Mouse (Mus musculus) limb, embryonic 15.5 days (tissue): ENCODE measurements at regions not wholly inside any gene's neighbourhood (a gene's known extent, or its start where the extent isn't known, plus 50 kb on each side); places are given as distances from the start of the nearest gene placed in this dataset.

Source experiments
- ATAC-seq: fragments of 200-750 bp; cut with Nextera tagmentation; 2 replicates; pipeline ENCODE4 v1.8.0; 2017; ENCODE audit warnings: low read depth, moderate TSS enrichment; ENCODE audit not compliant: insufficient number of reproducible peaks, low FRiP score, low TSS enrichment
- H3K27ac ChIP-seq: fragments of 300-500 bp; sonication (generic); 2 replicates; pipeline ENCODE4 v1.5.1; 2015; ENCODE audit warnings: moderate library complexity, mild to moderate bottlenecking, inconsistent platforms
- H3K27me3 ChIP-seq: fragments of 300-500 bp; sonication (generic); 2 replicates; pipeline ENCODE4 v1.6.1; 2015; ENCODE audit warnings: inconsistent platforms
- H3K36me3 ChIP-seq: fragments of 300-500 bp; sonication (generic); 2 replicates; pipeline ENCODE4 v1.6.1; 2015; ENCODE audit warnings: inconsistent platforms
- H3K4me1 ChIP-seq: fragments of 300-500 bp; sonication (generic); 2 replicates; pipeline ENCODE4 v1.6.1; 2015; ENCODE audit warnings: inconsistent platforms
- H3K4me2 ChIP-seq: fragments of 300-500 bp; sonication (generic); 2 replicates; pipeline ENCODE4 v1.6.1; 2015; ENCODE audit warnings: mild to moderate bottlenecking, inconsistent platforms
- H3K4me3 ChIP-seq: fragments of 300-500 bp; sonication (generic); 2 replicates; pipeline ENCODE4 v1.5.1; 2015; ENCODE audit warnings: mild to moderate bottlenecking, inconsistent platforms
- H3K9ac ChIP-seq: fragments of 300-500 bp; sonication (generic); 2 replicates; pipeline ENCODE4 v1.6.1; 2015; ENCODE audit warnings: inconsistent platforms
- H3K9me3 ChIP-seq: fragments of 300-500 bp; sonication (generic); 2 replicates; pipeline ENCODE4 v1.6.1; 2016; ENCODE audit warnings: inconsistent platforms
- WGBS: fragments of 180-500 bp; shearing (Covaris S2); methylation state at CpG from one replicate; pipeline ENCODE4 v1.1.7; 2015; 5-methylcytosine and 5-hydroxymethylcytosine counted together

DNA sequence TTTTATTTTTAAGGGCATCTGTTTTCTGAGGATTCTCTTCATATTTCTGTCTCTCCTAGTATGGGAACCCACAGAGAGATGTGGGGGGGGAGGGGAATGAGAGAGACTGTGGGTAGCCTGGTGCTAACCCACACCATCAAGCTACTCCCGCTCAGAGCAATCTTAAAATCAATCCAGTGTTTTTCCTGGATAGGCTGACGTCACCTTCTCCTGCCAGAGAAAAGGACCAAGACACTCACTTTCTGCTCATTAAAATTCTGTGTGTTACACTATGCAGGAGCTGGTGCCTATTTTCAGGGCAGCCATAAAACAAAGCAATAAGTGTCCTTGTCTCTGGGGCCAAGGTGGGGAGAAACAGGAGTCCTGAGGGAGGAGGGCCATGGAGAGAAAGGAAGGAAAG is 537.3 kb upstream of the Tbl1xr1 start:
- Histone ChIP-seq H3K4me3 (no peak overlapping the region), H3K9me3 (no peaks in the 10 kb centered on the region), H3K36me3 (no peaks in the 10 kb centered on the region), H3K4me1 (peaks cover 2% of the 10 kb centered on the region; the same call in 1 of the 2 replicates), H3K27ac (no peak overlapping the region), H3K27me3 (no peaks in the 10 kb centered on the region), H3K9ac (no peak overlapping the region), H3K4me2 (no peak overlapping the region)
- no peak for ATAC-seq
- 34% methylated on average over 2 of the region's 2 CpGs for WGBS

DNA sequence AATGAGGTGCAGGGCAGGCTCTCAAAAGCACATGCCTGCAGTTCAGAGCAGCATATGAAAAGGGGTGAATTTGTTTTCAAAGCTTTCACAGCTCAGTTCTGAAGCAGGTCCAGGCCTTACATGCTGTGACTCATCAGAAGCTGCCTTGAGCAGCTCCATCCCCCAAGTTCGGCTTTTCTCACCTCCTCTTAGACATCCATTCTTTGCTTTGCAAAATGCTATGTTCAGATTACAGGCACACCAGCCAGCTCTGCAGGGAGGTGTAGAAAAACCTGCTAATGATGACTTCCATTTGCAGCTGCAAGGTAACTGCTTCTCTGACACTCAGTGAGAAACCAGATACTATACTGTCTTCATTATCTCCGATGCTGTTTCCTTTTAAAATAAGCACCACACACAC is 532.0 kb upstream of the Tbl1xr1 start:
- Histone ChIP-seq H3K27me3 (no peaks in the 10 kb centered on the region), H3K4me1 (0 out of 2 replicates have a peak, but pooled peaks cover 6% of the 10 kb centered on the region), H3K27ac (no peak overlapping the region), H3K9ac (no peak overlapping the region), H3K4me3 (no peak overlapping the region), H3K36me3 (no peaks in the 10 kb centered on the region), H3K9me3 (no peaks in the 10 kb centered on the region), H3K4me2 (no peak overlapping the region)
- WGBS = 31% methylated on average over 2 of the region's 2 CpGs
- no peak for ATAC-seq

DNA sequence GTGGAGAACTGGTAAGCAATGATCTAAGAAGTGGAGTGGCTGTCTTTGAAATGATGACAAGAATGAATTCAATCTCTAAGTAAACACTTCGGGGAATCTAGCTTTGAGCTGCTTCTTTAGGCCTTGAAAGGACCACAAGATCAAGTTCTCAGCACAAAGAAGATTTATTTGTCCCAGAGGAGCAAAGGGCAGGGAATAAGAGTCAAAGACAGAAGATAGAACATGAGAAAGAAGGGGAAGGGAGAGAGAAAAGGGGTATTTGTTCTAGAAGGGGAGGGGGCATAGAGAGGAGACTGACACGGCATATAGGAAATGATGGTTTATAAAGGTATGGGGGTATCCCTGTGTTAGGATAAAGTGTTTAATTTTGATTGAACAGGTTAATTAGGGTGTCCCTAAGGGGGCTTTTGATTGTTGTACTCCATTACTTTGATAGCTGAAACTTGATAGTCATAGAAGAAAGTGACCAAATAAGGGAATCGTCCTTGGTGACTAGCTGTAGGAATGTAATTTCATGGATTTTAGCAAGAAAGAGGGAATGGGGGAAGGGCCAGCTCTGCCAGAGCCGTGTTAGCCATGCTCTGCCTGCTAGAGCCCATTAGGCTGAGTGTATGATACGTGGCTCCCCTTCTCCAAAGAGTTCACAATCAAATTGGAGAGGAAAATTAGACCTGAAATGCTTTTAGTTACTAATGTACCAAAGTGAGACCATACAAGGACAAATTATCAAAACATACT is 531.1 kb upstream of the Tbl1xr1 start:
- ATAC-seq = no peak
- Histone ChIP-seq H3K27me3 (no peaks in the 10 kb centered on the region), H3K36me3 (no peaks in the 10 kb centered on the region), H3K4me3 (no peak overlapping the region), H3K9ac (no peak overlapping the region), H3K4me2 (no peak overlapping the region), H3K9me3 (no peaks in the 10 kb centered on the region), H3K27ac (no peak overlapping the region), H3K4me1 (0 out of 2 replicates have a peak, but pooled peaks cover 6% of the 10 kb centered on the region)
- 50% methylated on average over 5 of the region's 5 CpGs for WGBS

GRCm38 (mm10) chr3:21546411-21546810 is 530.0 kb upstream of the Tbl1xr1 start:
- 17% methylated on average over 2 of the region's 2 CpGs for WGBS
- no peak overlapping the region for H3K4me3 ChIP-seq
- no peak for ATAC-seq
- H3K27me3 ChIP-seq = no peaks in the 10 kb centered on the region
- no peaks in the 10 kb centered on the region for H3K9me3 ChIP-seq
- H3K9ac ChIP-seq = no peak overlapping the region
- H3K36me3 ChIP-seq = no peaks in the 10 kb centered on the region
- H3K27ac ChIP-seq = no peak overlapping the region
- no peak overlapping the region for H3K4me2 ChIP-seq
- 0 out of 2 replicates have a peak, but pooled peaks cover 6% of the 10 kb centered on the region for H3K4me1 ChIP-seq

- 29% methylated on average over 4 of the region's 4 CpGs for WGBS
These were observed 526.8 kb upstream of the Tbl1xr1 start for GRCm38 (mm10) chr3:21549671-21550070.

DNA sequence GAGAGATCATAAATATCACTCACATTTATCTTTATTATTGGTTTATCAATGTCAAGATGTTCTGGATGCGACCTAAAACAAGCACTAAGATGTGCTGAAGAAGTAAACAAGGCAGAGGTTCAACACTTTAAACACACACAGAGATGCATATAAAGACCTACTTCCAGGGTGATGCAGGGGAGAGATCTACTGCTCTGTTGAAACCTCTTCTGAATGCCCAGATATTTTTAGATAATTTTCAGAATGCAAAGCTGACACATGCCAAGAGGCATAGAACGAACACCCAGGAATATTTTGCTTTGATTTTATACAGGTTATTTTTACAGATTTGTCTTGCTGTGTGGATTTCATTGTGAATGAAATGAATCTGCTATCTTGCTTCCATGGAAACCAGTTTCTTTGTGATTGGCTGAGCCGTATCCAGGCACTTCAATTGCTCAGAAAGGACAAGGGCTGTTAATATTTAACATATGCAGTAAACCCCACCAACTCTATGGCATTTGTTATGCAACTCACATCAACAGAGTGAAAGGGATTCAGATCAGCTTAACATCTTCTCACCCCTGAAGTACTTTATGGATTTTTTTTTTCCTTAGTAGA is 523.2 kb upstream of the Tbl1xr1 start:
- ATAC-seq = no peak
- Histone ChIP-seq H3K27me3 (no peaks in the 10 kb centered on the region), H3K9ac (no peak overlapping the region), H3K9me3 (no peaks in the 10 kb centered on the region), H3K4me3 (no peak overlapping the region), H3K27ac (no peak overlapping the region), H3K4me1 (0 out of 2 replicates have a peak, but pooled peaks cover 9% of the 10 kb centered on the region), H3K36me3 (no peaks in the 10 kb centered on the region), H3K4me2 (no peak overlapping the region)
- 56% methylated on average over 3 of the region's 3 CpGs for WGBS

More at GRCm38 (mm10) chr3:21549671-21550070, 526.8 kb upstream of the Tbl1xr1 start:
- no peak for ATAC-seq
- Histone ChIP-seq H3K36me3 (no peaks in the 10 kb centered on the region), H3K4me3 (no peak overlapping the region), H3K9ac (no peak overlapping the region), H3K4me2 (no peak overlapping the region), H3K4me1 (0 out of 2 replicates have a peak, but pooled peaks cover 6% of the 10 kb centered on the region), H3K27ac (no peak overlapping the region), H3K27me3 (no peaks in the 10 kb centered on the region), H3K9me3 (no peaks in the 10 kb centered on the region)

DNA sequence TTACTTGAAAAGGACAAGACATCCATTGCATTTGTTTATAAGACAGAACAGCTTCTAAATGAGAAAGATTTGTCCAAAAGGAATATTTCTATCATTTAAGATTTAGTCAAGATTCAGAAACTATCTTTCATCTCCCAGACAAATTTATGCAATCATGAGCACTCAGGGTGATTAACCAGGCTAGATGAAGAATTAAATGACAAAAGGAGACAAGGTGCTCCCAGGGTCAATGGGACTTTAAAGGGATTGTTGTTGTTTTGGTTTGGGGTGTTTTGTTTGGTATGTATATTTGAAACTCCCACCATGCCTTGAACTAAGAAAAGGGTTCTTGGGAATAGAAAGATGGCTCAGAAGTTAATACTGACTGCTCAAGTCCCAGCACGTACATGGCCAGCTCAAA is 522.6 kb upstream of the Tbl1xr1 start:
- no peak for ATAC-seq
- Histone ChIP-seq H3K9ac (no peak overlapping the region), H3K36me3 (no peaks in the 10 kb centered on the region), H3K4me1 (0 out of 2 replicates have a peak, but pooled peaks cover 13% of the 10 kb centered on the region), H3K27ac (no peak overlapping the region), H3K9me3 (no peaks in the 10 kb centered on the region), H3K4me2 (no peak overlapping the region), H3K4me3 (no peak overlapping the region), H3K27me3 (no peaks in the 10 kb centered on the region)
- 65% methylated on average over 1 of the region's 1 CpGs for WGBS

DNA sequence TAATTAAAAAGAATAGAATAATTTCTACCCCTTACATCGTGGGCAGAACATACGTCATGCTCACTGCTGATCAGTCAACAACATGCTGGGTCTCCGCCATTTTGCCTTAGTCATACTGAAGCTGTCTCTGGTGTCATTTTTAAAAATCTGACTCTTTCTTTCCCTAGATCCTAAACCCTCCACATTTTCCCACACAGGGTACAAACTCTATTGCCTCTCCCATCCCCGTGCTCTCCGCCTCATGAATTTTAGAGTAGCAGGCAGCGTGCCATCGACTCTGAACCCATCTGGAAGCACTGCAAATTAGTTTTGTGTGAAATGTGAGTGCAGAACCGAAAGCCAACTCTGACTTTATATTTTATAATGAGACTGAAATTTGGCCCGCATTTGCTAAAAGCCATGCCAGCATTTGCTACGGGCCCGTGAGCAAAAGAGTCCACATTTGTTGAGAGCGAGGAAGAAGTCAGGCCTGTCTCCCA is 518.5 kb upstream of the Tbl1xr1 start:
- WGBS = 37% methylated on average over 12 of the region's 12 CpGs
- ATAC-seq = peak; percentile 79; the same call in 1 of the 2 replicates
- H3K27ac ChIP-seq = peak overlapping the region; percentile 43
- H3K9ac ChIP-seq = no peak overlapping the region
- H3K9me3 ChIP-seq = no peaks in the 10 kb centered on the region
- H3K4me3 ChIP-seq = no peak overlapping the region
- H3K36me3 ChIP-seq = no peaks in the 10 kb centered on the region
- no peak overlapping the region for H3K4me2 ChIP-seq
- no peaks in the 10 kb centered on the region for H3K27me3 ChIP-seq
- 0 out of 2 replicates have a peak, but pooled peaks cover 13% of the 10 kb centered on the region for H3K4me1 ChIP-seq

DNA sequence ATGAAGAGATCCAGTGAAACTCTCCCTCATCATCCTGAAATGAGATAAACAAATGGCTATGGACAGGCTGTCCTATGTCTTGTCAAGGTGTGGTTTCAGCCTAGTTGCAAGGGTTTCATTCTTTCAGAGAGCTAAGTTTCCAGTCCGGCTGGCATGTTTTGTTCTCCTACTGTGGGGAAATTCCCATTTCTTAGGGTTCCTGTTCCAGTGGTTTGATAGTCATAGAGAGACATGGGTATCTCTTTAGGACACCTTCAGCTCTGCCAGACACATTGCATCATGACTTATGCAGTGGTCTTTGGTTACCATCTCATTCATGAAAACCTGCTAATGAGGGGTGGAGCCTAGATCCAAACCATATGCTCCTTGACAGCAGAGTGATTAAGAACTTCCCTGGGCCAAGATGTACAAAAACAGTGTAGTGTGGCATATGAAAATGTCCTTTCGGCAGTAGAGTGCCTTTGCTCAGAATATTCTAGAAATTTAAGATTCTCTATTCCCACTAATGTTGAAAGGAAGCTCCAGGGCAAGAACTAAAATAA is 513.6 kb upstream of the Tbl1xr1 start:
- H3K9me3 ChIP-seq = no peaks in the 10 kb centered on the region
- no peak overlapping the region for H3K9ac ChIP-seq
- no peak overlapping the region for H3K4me2 ChIP-seq
- no peak for ATAC-seq
- H3K27me3 ChIP-seq = no peaks in the 10 kb centered on the region
- H3K36me3 ChIP-seq = no peaks in the 10 kb centered on the region
- WGBS = 67% methylated on average over 2 of the region's 2 CpGs
- H3K27ac ChIP-seq = no peak overlapping the region
- peaks cover 21% of the 10 kb centered on the region for H3K4me1 ChIP-seq
- no peak overlapping the region for H3K4me3 ChIP-seq

DNA sequence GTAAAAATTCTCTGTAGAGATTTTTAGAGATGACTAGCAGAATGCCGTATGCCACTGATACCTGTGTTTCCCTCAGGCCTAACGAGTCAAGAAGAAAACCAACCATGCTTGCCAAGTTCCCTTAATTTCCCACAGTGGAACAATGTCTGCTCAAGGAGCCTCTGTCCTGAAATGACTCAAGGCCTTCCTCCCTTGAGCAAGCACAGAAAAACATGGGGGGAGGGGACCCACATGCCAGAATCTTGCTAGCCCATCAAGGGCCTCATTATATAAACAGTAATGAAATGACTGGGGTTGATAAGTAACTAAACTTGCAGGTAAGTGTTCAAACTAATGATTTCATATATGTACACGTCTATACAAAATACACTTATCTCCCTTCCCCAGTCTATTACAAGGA is 513.0 kb upstream of the Tbl1xr1 start:
- Histone ChIP-seq H3K4me3 (no peak overlapping the region), H3K27me3 (no peaks in the 10 kb centered on the region), H3K4me1 (peaks cover 15% of the 10 kb centered on the region), H3K4me2 (no peak overlapping the region), H3K36me3 (no peaks in the 10 kb centered on the region), H3K27ac (no peak overlapping the region; the same call in 1 of the 2 replicates), H3K9ac (no peak overlapping the region), H3K9me3 (no peaks in the 10 kb centered on the region)
- ATAC-seq = no peak
- 43% methylated on average over 3 of the region's 3 CpGs for WGBS

DNA sequence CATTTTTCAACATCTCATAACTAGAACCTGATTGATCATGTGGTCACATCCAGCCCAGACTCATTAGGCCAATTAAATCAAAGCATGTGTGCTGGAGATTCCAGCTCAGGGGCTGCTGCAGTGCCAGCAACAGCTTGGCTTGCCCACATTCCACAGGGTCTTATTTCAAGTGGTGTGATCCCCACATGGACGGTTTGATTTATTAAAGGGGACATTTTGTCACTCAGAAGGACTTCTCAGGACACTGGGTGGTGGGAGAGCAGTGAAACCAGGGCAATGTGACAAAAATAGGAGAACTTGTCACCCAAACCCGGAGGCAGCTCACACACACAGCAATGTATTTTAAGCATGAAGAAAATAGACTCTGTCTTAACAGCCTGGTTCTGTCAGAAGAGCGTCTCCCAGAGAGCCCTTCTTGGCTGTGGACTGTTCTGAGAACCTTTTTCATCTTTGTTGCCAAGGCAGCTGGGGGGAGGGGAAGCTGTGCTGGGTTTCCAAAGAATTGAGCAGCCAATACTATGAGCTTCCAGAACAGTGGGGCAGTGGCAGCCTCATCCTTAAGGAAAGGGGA is 512.2 kb upstream of the Tbl1xr1 start:
- Histone ChIP-seq H3K4me3 (no peak overlapping the region), H3K36me3 (no peaks in the 10 kb centered on the region), H3K27me3 (no peaks in the 10 kb centered on the region), H3K4me1 (peaks cover 14% of the 10 kb centered on the region), H3K4me2 (no peak overlapping the region), H3K27ac (peak overlapping the region; percentile 79), H3K9me3 (no peaks in the 10 kb centered on the region), H3K9ac (no peak overlapping the region)
- peak; percentile 81 for ATAC-seq
- 7% methylated on average over 3 of the region's 3 CpGs for WGBS
